Mouse (Mus musculus) kidney, embryonic 16.5 days (tissue): ENCODE measurements around the gene Cldn34b4. TPM values are rescaled to one million over a fixed set of nuclear protein-coding genes. Genes with fewer than 3 reads are reported as not detected.

Experiments used
- ATAC-seq: fragments of 200-750 bp; cut with Nextera tagmentation; 2 replicates; pipeline ENCODE4 v1.8.0; 2017; ENCODE audit warnings: moderate TSS enrichment; ENCODE audit not compliant: low FRiP score, low TSS enrichment
- H3K27ac ChIP-seq: fragments of 300-500 bp; sonication (generic); 2 replicates; pipeline ENCODE4 v1.5.1; 2014; ENCODE audit warnings: low read length
- H3K27me3 ChIP-seq: fragments of 300-500 bp; sonication (generic); 2 replicates; pipeline ENCODE4 v1.6.1; 2014; ENCODE audit warnings: low read length, control low read depth, mixed read lengths; ENCODE audit not compliant: insufficient read depth
- H3K36me3 ChIP-seq: fragments of 300-500 bp; sonication (generic); 2 replicates; pipeline ENCODE4 v1.6.1; 2014; ENCODE audit warnings: low read length, control low read depth, mixed read lengths; ENCODE audit not compliant: insufficient read depth
- H3K4me1 ChIP-seq: fragments of 300-500 bp; sonication (generic); 2 replicates; pipeline ENCODE4 v1.6.1; 2014; ENCODE audit warnings: low read length, control low read depth, mixed read lengths; ENCODE audit not compliant: insufficient read depth
- H3K4me2 ChIP-seq: fragments of 300-500 bp; sonication (generic); replicated peaks from 2 replicates; pipeline ENCODE4 v1.6.1; 2014; ENCODE audit warnings: low read depth, low read length
- H3K4me3 ChIP-seq: fragments of 300-500 bp; sonication (generic); 2 replicates; pipeline ENCODE4 v1.5.1; 2014; ENCODE audit warnings: mild to moderate bottlenecking, low read length
- H3K9ac ChIP-seq: fragments of 300-500 bp; sonication (generic); replicated peaks from 2 replicates; pipeline ENCODE4 v1.6.1; 2014; ENCODE audit warnings: low read length
- H3K9me3 ChIP-seq: fragments of 300-500 bp; sonication (generic); 2 replicates; pipeline ENCODE4 v1.6.1; 2016; ENCODE audit warnings: low read length, control low read depth
- WGBS: fragments of 180-500 bp; shearing (Covaris S2); extraction: QIAGEN DNeasy Blood & Tissue Kit; methylation state at CpG from one replicate; pipeline ENCODE4 v1.1.7; 2014; 5-methylcytosine and 5-hydroxymethylcytosine counted together
- polyA plus RNA-seq: library from polyadenylated mRNA; unstranded; fragments of >200 nt; fragmentation: Nextera tagmentation; extraction: Ambion mirVana; gene quantifications from 2 replicates; pipeline ENCODE4 v1.2.1, GENCODE M21; 2015

Cldn34b4 gene
- polyA plus RNA-seq, result not detected in 2 replicates

DNA sequence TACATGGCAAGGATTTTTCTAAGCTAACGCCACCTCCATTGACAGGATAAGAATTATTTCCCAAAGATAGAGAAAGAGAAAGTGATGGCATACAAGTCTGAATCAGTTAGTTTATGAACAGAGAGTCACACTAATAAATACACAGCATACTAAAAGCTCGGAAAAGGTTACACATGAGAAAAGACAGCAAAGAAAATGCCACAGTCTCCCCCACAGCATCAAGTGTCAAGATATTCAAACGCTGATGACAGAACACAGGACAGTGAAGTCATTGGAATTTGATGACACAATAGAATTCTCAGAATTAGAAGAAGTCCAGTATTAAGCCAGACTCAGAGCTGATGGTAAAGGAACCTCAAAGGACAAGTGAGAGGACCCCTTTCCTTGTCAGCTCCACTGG, at the start of gene Cldn34b4:
Gene Cldn34b4, plus strand, starts transcription at position 301 of the 400 bp plus-strand sequence.
- H3K4me1 ChIP-seq, result no peaks in the 10 kb centered on the region
- no peak within 1 kb of the TSS for H3K4me2 ChIP-seq
- no peak within 1 kb of the TSS for H3K4me3 ChIP-seq
- 86% methylated on average over 3 of the region's 3 CpGs for WGBS
- no peak for ATAC-seq
- H3K9ac ChIP-seq, result no peak within 1 kb of the TSS
- no peaks in the 10 kb centered on the region for H3K9me3 ChIP-seq
- no peaks in the 10 kb centered on the region for H3K27me3 ChIP-seq
- H3K27ac ChIP-seq, result no peak within 1 kb of the TSS
- H3K36me3 ChIP-seq, result no peaks in the 10 kb centered on the region

Other genes starting within 250 kb of the Cldn34b4 start
- not detected in 2 replicates for gene Cldn34b3, start 129.0 kb upstream of the Cldn34b4 start, polyA plus RNA-seq
- gene Cldn34d, start 209.6 kb downstream of the Cldn34b4 start, polyA plus RNA-seq, result not detected in 2 replicates